Mouse (Mus musculus): ENCODE results near the gene Sprr2j-ps.

DNA sequence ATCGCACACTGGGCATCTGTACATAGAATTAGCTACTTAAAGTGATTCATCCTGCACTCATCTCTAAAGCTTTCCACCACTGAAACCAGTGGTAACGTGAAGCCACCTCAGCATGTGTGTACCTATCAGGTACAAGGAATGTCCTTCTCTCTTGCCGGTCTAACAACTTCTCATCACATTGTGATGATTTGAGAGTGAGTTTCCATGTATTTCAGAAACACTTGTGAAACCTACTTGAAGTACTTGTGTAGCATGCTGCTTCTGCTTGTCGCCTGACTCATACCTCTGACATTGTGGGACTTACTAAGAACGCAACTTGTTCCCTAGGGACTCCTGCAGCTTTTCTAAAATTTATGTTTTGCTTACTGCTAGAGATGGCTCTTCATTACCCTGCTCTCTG is 37.3 kb downstream of the Sprr2j-ps start:
- TF ChIP-seq POLR2A (IDR thresholded peaks at IDR 0.05; ENCODE audit: extremely low read depth, insufficient read depth, low read length), result no peak
- no peak for TF ChIP-seq CTCF (IDR thresholded peaks at IDR 0.05; ENCODE audit: low read depth, low read length)
